Mouse (Mus musculus) G1E (cell line): ENCODE results near the gene Btbd9. TPM values are rescaled to one million over a fixed set of nuclear protein-coding genes. Genes with fewer than 3 reads are reported as not detected.

ENCODE experiments used
- ATAC-seq: 2 replicates; pipeline ENCODE4 v1.8.0; 2016; ENCODE audit warnings: mild to moderate bottlenecking; ENCODE audit not compliant: insufficient number of reproducible peaks, poor library complexity, low FRiP score, severe bottlenecking; ENCODE audit errors: extremely low read depth
- DNase-seq: peaks from one replicate; pipeline ENCODE4 v3.0.0; 2012; ENCODE audit warnings: low spot score
- H3K27me3 ChIP-seq: 2 replicates; pipeline ENCODE4 v1.6.1; 2012; ENCODE audit warnings: mild to moderate bottlenecking, low read length, inconsistent platforms; ENCODE audit not compliant: insufficient read depth
- H3K36me3 ChIP-seq: replicated peaks from 2 replicates; pipeline ENCODE3; 2012; ENCODE audit warnings: mild to moderate bottlenecking, inconsistent platforms
- H3K4me1 ChIP-seq: 2 replicates; pipeline ENCODE4 v1.6.1; 2012; ENCODE audit warnings: low read depth, low read length, inconsistent platforms, mixed read lengths; ENCODE audit not compliant: insufficient read depth
- H3K4me3 ChIP-seq: 2 replicates; pipeline ENCODE4 v1.5.1; 2012; ENCODE audit warnings: low read depth, mild to moderate bottlenecking, inconsistent platforms, low read length, moderate library complexity, mixed read lengths
- H3K9me3 ChIP-seq: replicated peaks from 2 replicates; pipeline ENCODE4 v1.6.1; 2012; ENCODE audit warnings: inconsistent platforms
- CTCF ChIP-seq: IDR thresholded peaks from 2 replicates; pipeline ENCODE4 v1.5.1; 2012; ENCODE audit warnings: low read depth, low read length, inconsistent platforms, mixed read lengths
- GATA1 ChIP-seq: IDR thresholded peaks from 2 replicates; pipeline ENCODE4 v1.6.1; 2012; ENCODE audit warnings: borderline replicate concordance, low read length, inconsistent platforms, mixed read lengths
- GATA2 ChIP-seq: IDR thresholded peaks from 2 replicates; pipeline ENCODE4 v1.6.1; 2012; ENCODE audit warnings: low read depth, low read length, inconsistent platforms, borderline replicate concordance
- POLR2AphosphoS5 ChIP-seq: IDR thresholded peaks from 2 replicates; pipeline ENCODE4 v1.6.1; 2012; ENCODE audit warnings: low read depth, low read length, inconsistent platforms; ENCODE audit not compliant: insufficient replicate concordance
- TAL1 ChIP-seq: conservative IDR thresholded peaks from 2 replicates; pipeline ENCODE4 v1.6.1; 2012; ENCODE audit warnings: low read depth, low read length, inconsistent platforms, mixed read lengths
- polyA plus RNA-seq: library from polyadenylated mRNA; stranded (reverse); fragments of >175 nt; gene quantifications from 2 replicates; pipeline ENCODE4 v1.2.3, GENCODE M21; 2012
- total RNA-seq, 2 experiments: library from RNA; stranded (forward) in 1 of 2; stranded (reverse) in 1 of 2; fragments of 200-1000 nt in 1 of 2; fragments of >200 nt in 1 of 2; fragmentation: Nextera tagmentation in 1 of 2; gene quantifications; 2 replicates each; pipeline ENCODE4 v1.2.3; 2014 to 2017

The Btbd9 gene
- total and polyA plus RNA-seq, 3 experiments = 33.6 to 68.4 (median 57.5) TPM

DNA sequence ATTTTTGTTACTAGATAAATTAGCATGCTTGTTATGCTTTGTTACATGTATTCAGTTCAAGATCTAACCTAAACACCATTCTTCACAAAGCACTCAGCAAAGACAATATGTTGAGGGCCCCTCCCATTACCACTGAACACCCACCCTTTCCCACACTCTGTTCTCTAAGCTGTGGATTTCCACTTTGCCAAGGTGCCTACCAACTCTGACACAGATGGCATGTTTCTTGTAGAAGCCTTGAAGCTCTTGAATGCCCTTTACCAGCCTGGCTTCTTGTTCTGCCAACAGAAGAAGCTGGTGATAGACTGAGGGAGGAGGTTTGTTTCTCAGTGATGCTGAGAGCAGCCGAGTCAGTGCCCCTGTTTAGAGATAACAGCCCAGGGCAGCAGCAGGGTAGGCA lies 256.0 kb downstream of the Btbd9 start:
- ATAC-seq (no peak), DNase-seq (no peak)
- Histone ChIP-seq H3K9me3 (no peaks in the 10 kb centered on the region), H3K27me3 (no peaks in the 10 kb centered on the region), H3K4me1 (no peaks in the 10 kb centered on the region), H3K36me3 (peaks cover 2% of the 10 kb centered on the region), H3K4me3 (no peak overlapping the region)
- no peak for TF ChIP-seq CTCF
- TF ChIP-seq POLR2AphosphoS5 = no peak

DNA sequence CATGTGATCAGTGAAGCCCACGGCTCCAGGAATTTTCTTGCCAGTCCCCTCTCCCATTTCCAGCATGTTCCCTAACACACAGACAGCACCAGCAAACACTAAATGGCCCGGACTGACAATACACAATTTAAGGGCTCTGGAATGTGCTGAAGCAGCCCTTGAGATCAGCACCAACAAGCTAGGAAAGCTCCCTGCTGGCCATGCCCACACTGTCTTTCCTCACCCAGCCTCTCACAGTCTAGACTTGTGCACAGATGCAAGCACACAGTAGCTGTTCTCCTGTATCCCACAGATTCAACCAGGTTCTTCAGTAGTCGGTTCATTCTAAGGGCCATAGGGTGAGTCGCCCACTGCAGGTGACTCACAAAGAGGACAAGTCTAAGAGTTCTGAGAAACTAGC lies 263.6 kb downstream of the Btbd9 start:
- DNase-seq (no peak), ATAC-seq (no peak)
- TF ChIP-seq CTCF = no peak
- TF ChIP-seq GATA2 = no peak
- TF ChIP-seq TAL1 = no peak
- no peak for TF ChIP-seq GATA1
- no peak for TF ChIP-seq POLR2AphosphoS5

GRCm38 (mm10) chr17:30309627-30310026 lies 266.7 kb downstream of the Btbd9 start:
- TF ChIP-seq POLR2AphosphoS5 (no peak), GATA1 (no peak), GATA2 (no peak), TAL1 (no peak), CTCF (no peak)
- Histone ChIP-seq H3K27me3 (no peaks in the 10 kb centered on the region), H3K36me3 (peaks cover 7% of the 10 kb centered on the region), H3K4me1 (no peaks in the 10 kb centered on the region), H3K4me3 (no peak overlapping the region), H3K9me3 (no peaks in the 10 kb centered on the region)
- no peak for DNase-seq
- ATAC-seq = no peak

More for the DNA sequence above, 263.6 kb downstream of the Btbd9 start:
- Histone ChIP-seq H3K36me3 (peaks cover 5% of the 10 kb centered on the region), H3K9me3 (no peaks in the 10 kb centered on the region), H3K4me1 (no peaks in the 10 kb centered on the region), H3K4me3 (no peak overlapping the region), H3K27me3 (no peaks in the 10 kb centered on the region)

GRCm38 (mm10) chr17:30308889-30309288 lies 267.4 kb downstream of the Btbd9 start:
- no peak for ATAC-seq
- no peak for DNase-seq
- no peak overlapping the region for H3K4me3 ChIP-seq

GRCm38 (mm10) chr17:30308317-30308716 lies 268.0 kb downstream of the Btbd9 start:
- Histone ChIP-seq H3K36me3 (peaks cover 7% of the 10 kb centered on the region), H3K4me3 (no peak overlapping the region), H3K4me1 (no peaks in the 10 kb centered on the region), H3K27me3 (no peaks in the 10 kb centered on the region), H3K9me3 (no peaks in the 10 kb centered on the region)
- DNase-seq (no peak), ATAC-seq (no peak)
- TF ChIP-seq GATA2 = no peak
- TF ChIP-seq TAL1 = no peak
- TF ChIP-seq POLR2AphosphoS5 = no peak
- no peak for TF ChIP-seq CTCF
- TF ChIP-seq GATA1 = no peak

More at GRCm38 (mm10) chr17:30308889-30309288, 267.4 kb downstream of the Btbd9 start:
- TF ChIP-seq CTCF (no peak), TAL1 (no peak)
- Histone ChIP-seq H3K4me1 (no peaks in the 10 kb centered on the region), H3K9me3 (no peaks in the 10 kb centered on the region), H3K36me3 (peaks cover 7% of the 10 kb centered on the region), H3K27me3 (no peaks in the 10 kb centered on the region)

DNA sequence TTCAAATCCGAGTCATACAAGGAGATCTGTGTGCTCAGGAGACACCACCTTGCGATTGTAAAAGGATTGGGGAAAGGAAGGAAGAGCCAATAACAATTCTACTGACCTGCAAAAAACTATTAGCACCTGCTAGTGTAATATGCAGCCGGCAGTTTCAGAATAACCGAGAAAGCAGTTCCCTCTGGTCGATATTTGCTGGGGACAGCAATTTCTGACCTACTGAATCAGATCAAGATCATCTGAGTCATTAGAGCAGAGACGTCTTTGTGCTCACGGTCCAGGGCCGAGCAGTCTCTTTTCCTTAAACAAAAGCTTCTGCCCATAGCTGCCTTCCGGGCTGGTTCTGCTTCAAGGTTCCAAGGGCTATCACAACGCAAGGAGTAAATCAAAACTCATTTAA lies 269.1 kb downstream of the Btbd9 start:
- DNase-seq = no peak

GRCm38 (mm10) chr17:30304766-30305165 lies 271.5 kb downstream of the Btbd9 start:
- Histone ChIP-seq H3K36me3 (peaks cover 7% of the 10 kb centered on the region), H3K27me3 (no peaks in the 10 kb centered on the region), H3K9me3 (no peaks in the 10 kb centered on the region), H3K4me1 (no peaks in the 10 kb centered on the region), H3K4me3 (no peak overlapping the region)
- no peak for TF ChIP-seq TAL1
- no peak for ATAC-seq
- no peak for DNase-seq

More for the DNA sequence above, 269.1 kb downstream of the Btbd9 start:
- Histone ChIP-seq H3K36me3 (peaks cover 7% of the 10 kb centered on the region), H3K9me3 (no peaks in the 10 kb centered on the region), H3K4me3 (no peak overlapping the region), H3K4me1 (no peaks in the 10 kb centered on the region), H3K27me3 (no peaks in the 10 kb centered on the region)
- ATAC-seq = no peak
- no peak for TF ChIP-seq GATA2
- no peak for TF ChIP-seq POLR2AphosphoS5
- TF ChIP-seq GATA1 = no peak
- no peak for TF ChIP-seq TAL1
- TF ChIP-seq CTCF = no peak
